Mouse (Mus musculus) testis, adult 2 months (tissue): ENCODE results near the gene Vmn1r3.
"Not testable (repeated sequence)": the region's sequence is repeated elsewhere in the genome, so short reads cannot be mapped to it uniquely, and the experiment has no call there.

ENCODE experiments used
- CTCF ChIP-seq: fragments of 200-500 bp; IDR thresholded peaks from 2 replicates; pipeline ENCODE4 v1.5.1; 2012; ENCODE audit warnings: low read depth, mild to moderate bottlenecking, inconsistent platforms, low read length, moderate library complexity; ENCODE audit not compliant: control insufficient read depth, insufficient read depth, insufficient replicate concordance
- POLR2A ChIP-seq: fragments of 200-500 bp; IDR thresholded peaks from 2 replicates; pipeline ENCODE4 v1.6.1; 2012; ENCODE audit warnings: low read depth, mild to moderate bottlenecking, inconsistent platforms, low read length, moderate library complexity; ENCODE audit not compliant: control insufficient read depth

GRCm38 (mm10) chr4:3209643-3210217, 24.6 kb upstream of the Vmn1r3 start:
- TF ChIP-seq CTCF, POLR2A: not testable (repeated sequence)
